Mouse (Mus musculus) colon, adult 2 months (tissue): Measurements from ENCODE around the gene Tra2a. TPM values are rescaled to one million over a fixed set of nuclear protein-coding genes. Genes with fewer than 3 reads are reported as not detected.

Experiments
- polyA plus RNA-seq: library from polyadenylated mRNA; depleted of rRNA; stranded (reverse); fragments of >200 nt; gene quantifications from 2 replicates; pipeline ENCODE4 v1.2.3, GENCODE M21; 2012; rRNA removed

Gene Tra2a
- 17.7 and 21.9 TPM in 2 replicates for polyA plus RNA-seq

GRCm38 (mm10) chr6:49263847-49264243 is at the start of gene Tra2a:
Tra2a (minus strand) TSS chr6:49264033.

GRCm38 (mm10) chr6:49214928-49215747 is 48.7 kb downstream of the Tra2a start, which contains the start of gene Igf2bp3:
Igf2bp3 (minus strand) TSS chr6:49214957.

Other genes starting within 250 kb of the Tra2a start
- 2.5 and 2.8 TPM in 2 replicates for gene Gpnmb, start 227.5 kb downstream of the Tra2a start, polyA plus RNA-seq
- 19.6 and 20.6 TPM in 2 replicates for gene Malsu1, start 190.2 kb downstream of the Tra2a start, polyA plus RNA-seq
- gene Igf2bp3, start 49.1 kb downstream of the Tra2a start, polyA plus RNA-seq = 0.02 TPM in 1 of 2 replicates, not detected in the other
- 1.4 and 1.5 TPM in 2 replicates for gene Ccdc126, start 55.2 kb upstream of the Tra2a start, polyA plus RNA-seq
- gene Fam221a, start 103.7 kb upstream of the Tra2a start, polyA plus RNA-seq = 3.9 and 5.0 TPM in 2 replicates
- gene Stk31, start 131.6 kb upstream of the Tra2a start, polyA plus RNA-seq = not detected in 2 replicates